Mouse (Mus musculus): Measurements from ENCODE around the gene Runx2. TPM values are rescaled to one million over a fixed set of nuclear protein-coding genes. Genes with fewer than 3 reads are reported as not detected.

Gene Runx2
- polyA plus RNA-seq (2014; fragmentation: Nextera tagmentation; extraction: Ambion mirVana) = 0.52 and 0.53 TPM in 2 replicates

DNA sequence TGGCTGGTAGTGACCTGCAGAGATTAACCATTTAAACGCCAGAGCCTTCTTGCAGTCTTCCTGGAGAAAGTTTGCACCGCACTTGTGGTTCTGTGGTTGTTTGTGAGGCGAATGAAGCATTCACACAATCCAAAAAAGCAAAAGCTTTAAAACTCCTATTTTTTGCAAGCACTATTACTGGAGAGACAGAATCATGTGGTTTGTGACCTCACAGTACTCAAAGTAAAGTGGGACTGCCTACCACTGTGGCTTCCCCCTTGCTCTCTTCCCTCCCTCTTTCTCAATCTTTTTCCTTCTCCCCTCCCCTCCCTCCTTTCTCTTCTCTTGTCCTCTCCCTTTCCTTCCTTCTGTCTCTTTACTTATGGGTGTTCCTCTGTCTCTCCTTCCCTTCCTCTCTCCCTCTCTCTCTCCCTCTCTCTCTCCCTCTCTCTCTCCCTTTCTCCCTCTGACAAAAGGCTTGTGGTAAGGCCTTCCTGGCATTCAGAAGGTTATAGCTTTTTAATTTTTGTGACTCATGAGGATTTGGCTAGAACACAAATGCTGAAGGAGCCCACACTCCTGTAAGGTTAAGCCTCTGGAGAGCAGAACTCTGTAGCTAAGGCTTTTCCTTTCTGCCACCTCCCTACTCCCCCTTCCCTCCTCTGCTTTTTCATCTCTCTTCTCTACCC is at the start of gene Runx2:
TSS of gene Runx2 (minus strand) at position 290 of the 668 bp plus-strand sequence.
- Histone ChIP-seq H3K36me3 (replicated peaks; ENCODE audit: control insufficient read depth, insufficient read depth) (no peaks in the 10 kb centered on the region), H3K4me3 (replicated peaks; ENCODE audit: low read length) (no peak within 1 kb of the TSS), H3K9me3 (ENCODE audit: control insufficient read depth, low read length) (no peaks in the 10 kb centered on the region), H3K27ac (no peak within 1 kb of the TSS), H3K9ac (no peak within 1 kb of the TSS), H3K27me3 (ENCODE audit: control insufficient read depth, insufficient read depth, low read length) (no peaks in the 10 kb centered on the region), H3K4me1 (replicated peaks; ENCODE audit: control insufficient read depth, insufficient read depth, low read length) (0 out of 2 replicates have a peak, but pooled peaks cover 3% of the 10 kb centered on the region), H3K4me2 (replicated peaks) (no peak within 1 kb of the TSS)
- no peak for DNase-seq (ENCODE audit: low spot score)
- ATAC-seq (ENCODE audit: low FRiP score) = no peak
- WGBS = 40% methylated on average over 3 of the region's 3 CpGs

DNA sequence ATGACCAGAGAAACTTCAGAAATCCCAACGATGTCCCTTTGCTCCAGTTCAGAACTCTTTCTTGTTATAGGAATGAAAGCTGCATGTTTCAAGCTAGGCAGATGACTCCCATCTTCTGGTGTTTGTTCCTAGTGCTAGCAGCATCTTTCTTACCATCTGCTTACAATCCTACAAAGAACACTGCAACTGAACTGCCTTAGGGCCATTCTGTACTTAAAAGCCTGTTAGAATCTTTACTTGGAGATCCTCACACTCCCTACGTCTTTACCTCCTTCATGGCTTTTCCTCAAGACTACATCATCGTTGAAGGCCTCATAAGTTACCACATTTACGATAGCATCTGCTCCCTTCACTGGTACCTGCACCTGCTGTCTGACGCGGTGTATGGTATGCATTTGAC is 48.6 kb upstream of the Runx2 start:
- no peak overlapping the region for H3K27ac ChIP-seq
- H3K4me1 ChIP-seq (replicated peaks; ENCODE audit: control insufficient read depth, insufficient read depth, low read length) = no peaks in the 10 kb centered on the region
- no peak for DNase-seq (ENCODE audit: low spot score)
- no peak overlapping the region for H3K4me3 ChIP-seq (replicated peaks; ENCODE audit: low read length)
- WGBS = 97% methylated on average over 6 of the region's 6 CpGs
- no peaks in the 10 kb centered on the region for H3K36me3 ChIP-seq (replicated peaks; ENCODE audit: control insufficient read depth, insufficient read depth)
- no peaks in the 10 kb centered on the region for H3K27me3 ChIP-seq (ENCODE audit: control insufficient read depth, insufficient read depth, low read length)
- no peak overlapping the region for H3K9ac ChIP-seq
- H3K4me2 ChIP-seq (replicated peaks) = no peak overlapping the region
- no peaks in the 10 kb centered on the region for H3K9me3 ChIP-seq (ENCODE audit: control insufficient read depth, low read length)
- no peak for ATAC-seq (ENCODE audit: low FRiP score)

DNA sequence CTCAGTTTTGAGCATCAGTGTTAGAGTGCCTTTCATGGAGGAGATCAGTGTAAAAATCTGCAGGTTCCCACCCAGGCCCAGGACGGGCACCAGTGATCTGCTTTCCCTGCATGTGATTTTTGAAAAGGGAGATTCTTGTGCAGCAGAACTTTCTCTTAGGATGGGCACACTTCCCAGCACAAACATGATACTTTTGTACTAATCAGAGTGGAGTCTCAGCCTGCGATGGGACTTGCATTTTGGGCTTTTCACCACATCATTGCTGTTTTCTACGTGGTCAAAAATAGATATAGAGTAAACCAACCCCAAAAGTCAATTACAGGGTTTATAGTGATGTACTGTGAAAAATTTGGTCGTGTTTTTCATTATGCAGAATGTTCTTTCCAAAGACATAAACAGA is 27.6 kb upstream of the Runx2 start:
- WGBS = 91% methylated on average over 4 of the region's 4 CpGs

DNA sequence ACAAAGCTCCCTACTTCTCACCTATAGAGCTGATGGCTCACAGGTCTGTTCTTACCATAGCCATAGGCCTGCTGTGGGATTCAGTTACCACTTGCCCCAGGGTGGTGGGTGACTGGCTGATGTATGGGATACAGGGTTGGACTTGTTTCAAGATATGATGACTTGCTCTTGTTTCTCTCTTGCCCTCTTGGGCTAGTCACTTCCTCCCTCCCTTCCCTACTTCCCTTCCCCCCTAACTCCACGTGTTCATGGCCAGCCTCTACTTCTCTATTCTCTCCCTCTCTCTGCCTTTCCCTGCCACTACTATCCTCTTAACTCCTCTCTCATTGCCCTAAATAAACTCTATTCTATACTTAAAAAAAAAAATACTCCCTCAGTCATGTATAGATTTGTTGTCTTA is 16.6 kb upstream of the Runx2 start:
- 0 out of 2 replicates have a peak, but pooled peaks cover 3% of the 10 kb centered on the region for H3K9me3 ChIP-seq (ENCODE audit: control insufficient read depth, low read length)
- H3K27ac ChIP-seq = no peak overlapping the region
- no peak for DNase-seq (ENCODE audit: low spot score)
- H3K36me3 ChIP-seq (replicated peaks; ENCODE audit: control insufficient read depth, insufficient read depth) = no peaks in the 10 kb centered on the region
- WGBS = 73% methylated on average over 1 of the region's 1 CpGs
- no peaks in the 10 kb centered on the region for H3K4me1 ChIP-seq (replicated peaks; ENCODE audit: control insufficient read depth, insufficient read depth, low read length)
- H3K27me3 ChIP-seq (ENCODE audit: control insufficient read depth, insufficient read depth, low read length) = no peaks in the 10 kb centered on the region
- no peak for ATAC-seq (ENCODE audit: low FRiP score)
- H3K9ac ChIP-seq = no peak overlapping the region
- H3K4me2 ChIP-seq (replicated peaks) = no peak overlapping the region
- H3K4me3 ChIP-seq (replicated peaks; ENCODE audit: low read length) = no peak overlapping the region

More for the DNA sequence above, 27.6 kb upstream of the Runx2 start:
- Histone ChIP-seq H3K9ac (no peak overlapping the region), H3K27ac (no peak overlapping the region), H3K27me3 (ENCODE audit: control insufficient read depth, insufficient read depth, low read length) (no peaks in the 10 kb centered on the region), H3K9me3 (ENCODE audit: control insufficient read depth, low read length) (no peaks in the 10 kb centered on the region), H3K4me3 (replicated peaks; ENCODE audit: low read length) (no peak overlapping the region), H3K4me1 (replicated peaks; ENCODE audit: control insufficient read depth, insufficient read depth, low read length) (no peaks in the 10 kb centered on the region), H3K36me3 (replicated peaks; ENCODE audit: control insufficient read depth, insufficient read depth) (no peaks in the 10 kb centered on the region), H3K4me2 (replicated peaks) (no peak overlapping the region)
- no peak for ATAC-seq (ENCODE audit: low FRiP score)
- DNase-seq (ENCODE audit: low spot score) = no peak

DNA sequence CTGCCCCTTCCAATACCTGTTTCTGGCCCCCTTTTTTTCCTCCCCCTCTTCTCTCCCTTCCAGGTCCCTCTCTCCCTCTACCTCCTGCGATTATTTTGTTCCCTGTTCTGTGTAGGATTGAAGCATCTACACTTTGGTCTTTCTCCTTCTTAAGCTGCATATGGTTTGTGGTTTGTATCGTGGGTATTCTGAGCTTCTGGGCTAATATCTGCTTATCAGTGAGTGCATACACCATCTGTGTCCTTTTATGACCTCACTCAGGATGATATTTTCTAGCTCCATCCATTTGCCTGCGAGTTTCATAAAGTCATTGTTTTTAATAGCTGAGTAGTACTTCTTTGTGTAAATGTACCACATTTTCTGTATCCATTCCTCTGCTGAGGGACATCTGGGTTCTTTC is 15.0 kb upstream of the Runx2 start:
- H3K9me3 ChIP-seq (ENCODE audit: control insufficient read depth, low read length) = 0 out of 2 replicates have a peak, but pooled peaks cover 3% of the 10 kb centered on the region
- WGBS = 87% methylated on average over 3 of the region's 3 CpGs
- H3K27me3 ChIP-seq (ENCODE audit: control insufficient read depth, insufficient read depth, low read length) = no peaks in the 10 kb centered on the region
- H3K36me3 ChIP-seq (replicated peaks; ENCODE audit: control insufficient read depth, insufficient read depth) = no peaks in the 10 kb centered on the region
- H3K4me2 ChIP-seq (replicated peaks) = no peak overlapping the region
- no peak overlapping the region for H3K4me3 ChIP-seq (replicated peaks; ENCODE audit: low read length)
- DNase-seq (ENCODE audit: low spot score) (no peak), ATAC-seq (ENCODE audit: low FRiP score) (no peak)
- no peak overlapping the region for H3K9ac ChIP-seq
- H3K27ac ChIP-seq = no peak overlapping the region
- H3K4me1 ChIP-seq (replicated peaks; ENCODE audit: control insufficient read depth, insufficient read depth, low read length) = no peaks in the 10 kb centered on the region

DNA sequence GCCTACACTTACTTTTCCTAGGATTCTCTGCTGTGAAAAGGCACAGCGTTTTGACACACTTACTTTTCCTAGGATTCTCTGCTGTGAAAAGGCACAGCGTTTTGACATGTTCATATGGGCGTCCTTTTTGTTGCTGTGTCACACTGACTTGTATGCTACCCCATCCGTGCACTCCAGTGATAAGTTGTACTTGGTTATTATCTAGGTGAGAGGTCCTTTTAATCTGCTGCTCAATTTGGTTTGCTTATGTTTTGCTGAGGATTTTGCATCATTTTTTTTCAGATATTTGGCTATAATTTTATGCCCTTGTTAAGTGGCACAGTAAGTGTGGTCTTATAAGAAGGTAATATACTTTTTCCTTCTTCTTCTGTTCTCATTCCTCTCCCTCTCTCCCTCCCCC is 13.4 kb upstream of the Runx2 start:
- DNase-seq (ENCODE audit: low spot score) (no peak), ATAC-seq (ENCODE audit: low FRiP score) (no peak)
- 86% methylated on average over 4 of the region's 4 CpGs for WGBS
- no peak overlapping the region for H3K9ac ChIP-seq
- H3K4me2 ChIP-seq (replicated peaks) = no peak overlapping the region
- no peaks in the 10 kb centered on the region for H3K4me1 ChIP-seq (replicated peaks; ENCODE audit: control insufficient read depth, insufficient read depth, low read length)
- 0 out of 2 replicates have a peak, but pooled peaks cover 3% of the 10 kb centered on the region for H3K9me3 ChIP-seq (ENCODE audit: control insufficient read depth, low read length)
- H3K27ac ChIP-seq = no peak overlapping the region
- H3K27me3 ChIP-seq (ENCODE audit: control insufficient read depth, insufficient read depth, low read length) = no peaks in the 10 kb centered on the region
- no peaks in the 10 kb centered on the region for H3K36me3 ChIP-seq (replicated peaks; ENCODE audit: control insufficient read depth, insufficient read depth)
- no peak overlapping the region for H3K4me3 ChIP-seq (replicated peaks; ENCODE audit: low read length)

DNA sequence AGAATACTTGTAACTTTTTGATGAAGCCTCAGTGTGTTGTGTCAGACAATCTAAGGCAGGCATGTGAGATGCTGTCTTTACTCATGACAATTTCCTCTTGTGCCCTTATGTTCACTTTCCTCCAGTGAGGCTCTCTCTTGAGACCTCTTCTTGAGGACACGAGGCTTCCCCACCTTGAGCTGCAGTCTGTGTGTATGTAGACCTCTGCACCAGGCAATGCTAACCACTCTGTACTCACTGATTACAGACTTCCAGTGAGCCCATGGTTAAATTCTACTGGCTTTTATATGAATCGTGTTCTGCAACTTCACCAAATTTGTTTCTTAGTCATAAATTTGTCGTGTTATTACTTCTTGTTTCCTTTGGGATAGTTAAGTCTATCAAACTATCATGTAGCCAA is 12.5 kb upstream of the Runx2 start:
- Histone ChIP-seq H3K27me3 (ENCODE audit: control insufficient read depth, insufficient read depth, low read length) (no peaks in the 10 kb centered on the region), H3K4me2 (replicated peaks) (no peak overlapping the region), H3K4me1 (replicated peaks; ENCODE audit: control insufficient read depth, insufficient read depth, low read length) (no peaks in the 10 kb centered on the region), H3K4me3 (replicated peaks; ENCODE audit: low read length) (no peak overlapping the region), H3K27ac (no peak overlapping the region), H3K9ac (no peak overlapping the region), H3K36me3 (replicated peaks; ENCODE audit: control insufficient read depth, insufficient read depth) (no peaks in the 10 kb centered on the region), H3K9me3 (ENCODE audit: control insufficient read depth, low read length) (0 out of 2 replicates have a peak, but pooled peaks cover 3% of the 10 kb centered on the region)
- DNase-seq (ENCODE audit: low spot score) (no peak), ATAC-seq (ENCODE audit: low FRiP score) (no peak)
- WGBS = 92% methylated on average over 3 of the region's 3 CpGs

DNA sequence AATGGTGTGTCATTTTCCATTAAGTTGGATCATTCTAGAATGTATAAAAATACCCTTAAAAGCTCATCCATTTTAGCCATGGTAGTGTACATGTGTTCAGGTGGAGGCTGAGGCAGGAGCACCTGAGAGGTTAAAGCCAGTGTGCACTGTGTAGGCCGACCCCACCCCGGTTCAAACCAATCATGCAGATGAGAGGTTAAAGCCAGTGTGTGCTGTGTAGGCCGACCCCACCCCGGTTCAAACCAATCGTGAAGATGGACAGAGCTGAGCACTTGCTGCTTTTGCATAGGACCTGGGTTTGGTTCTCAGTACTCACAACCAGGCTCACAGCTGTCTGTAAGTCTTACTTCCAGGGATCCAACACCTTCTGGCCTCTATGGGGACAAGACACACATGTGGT is 7.3 kb upstream of the Runx2 start:
- no peak overlapping the region for H3K9ac ChIP-seq
- 95% methylated on average over 5 of the region's 5 CpGs for WGBS
- H3K4me3 ChIP-seq (replicated peaks; ENCODE audit: low read length) = no peak overlapping the region
- no peaks in the 10 kb centered on the region for H3K4me1 ChIP-seq (replicated peaks; ENCODE audit: control insufficient read depth, insufficient read depth, low read length)
- H3K4me2 ChIP-seq (replicated peaks) = no peak overlapping the region
- H3K36me3 ChIP-seq (replicated peaks; ENCODE audit: control insufficient read depth, insufficient read depth) = no peaks in the 10 kb centered on the region
- no peaks in the 10 kb centered on the region for H3K9me3 ChIP-seq (ENCODE audit: control insufficient read depth, low read length)
- ATAC-seq (ENCODE audit: low FRiP score) (no peak), DNase-seq (ENCODE audit: low spot score) (no peak)
- no peak overlapping the region for H3K27ac ChIP-seq
- H3K27me3 ChIP-seq (ENCODE audit: control insufficient read depth, insufficient read depth, low read length) = no peaks in the 10 kb centered on the region

DNA sequence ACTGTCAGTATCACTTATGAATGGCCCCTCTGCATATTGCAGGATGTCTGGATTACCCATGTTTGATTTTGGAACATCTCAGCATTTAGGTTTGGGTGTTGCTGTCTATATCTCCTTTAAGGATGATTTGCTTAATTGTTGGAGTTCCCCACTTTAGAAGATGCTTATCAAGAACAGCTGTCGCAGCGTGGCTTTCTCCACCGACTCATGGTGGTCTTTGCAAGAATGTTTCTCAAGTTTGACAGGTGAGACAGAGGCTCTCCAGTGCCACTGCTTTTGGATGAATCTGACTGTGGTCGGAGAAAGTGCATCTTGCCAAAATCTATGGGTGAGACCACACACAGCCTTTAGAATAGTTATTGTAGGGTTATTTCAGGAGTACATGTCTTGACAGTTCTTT is 5.2 kb upstream of the Runx2 start:
- no peak overlapping the region for H3K4me2 ChIP-seq (replicated peaks)
- ATAC-seq (ENCODE audit: low FRiP score) (no peak), DNase-seq (ENCODE audit: low spot score) (no peak)
- H3K36me3 ChIP-seq (replicated peaks; ENCODE audit: control insufficient read depth, insufficient read depth) = no peaks in the 10 kb centered on the region
- no peak overlapping the region for H3K4me3 ChIP-seq (replicated peaks; ENCODE audit: low read length)
- no peak overlapping the region for H3K27ac ChIP-seq
- no peaks in the 10 kb centered on the region for H3K4me1 ChIP-seq (replicated peaks; ENCODE audit: control insufficient read depth, insufficient read depth, low read length)
- no peak overlapping the region for H3K9ac ChIP-seq
- H3K27me3 ChIP-seq (ENCODE audit: control insufficient read depth, insufficient read depth, low read length) = no peaks in the 10 kb centered on the region
- WGBS = 63% methylated on average over 4 of the region's 4 CpGs
- H3K9me3 ChIP-seq (ENCODE audit: control insufficient read depth, low read length) = no peaks in the 10 kb centered on the region

DNA sequence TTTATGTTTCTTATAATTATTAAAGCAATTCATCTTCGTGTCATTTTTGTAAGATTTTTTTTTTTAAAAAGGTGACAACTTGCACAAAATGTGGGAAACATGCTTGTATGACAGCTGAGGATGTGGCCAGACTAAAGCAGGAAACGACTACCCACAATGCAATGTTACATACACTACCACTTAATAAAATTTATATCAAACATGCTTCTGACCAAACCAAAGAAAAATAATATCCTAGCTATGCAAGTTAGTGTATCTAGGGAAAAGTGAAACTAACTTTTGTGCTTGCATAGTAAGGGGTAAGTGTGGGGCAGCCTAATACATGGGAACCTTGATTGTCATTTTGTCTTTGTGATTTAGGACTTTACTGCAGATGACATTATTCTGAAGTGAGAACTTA is 4.2 kb upstream of the Runx2 start:
- Histone ChIP-seq H3K27me3 (ENCODE audit: control insufficient read depth, insufficient read depth, low read length) (no peaks in the 10 kb centered on the region), H3K27ac (no peak overlapping the region), H3K4me3 (replicated peaks; ENCODE audit: low read length) (no peak overlapping the region), H3K4me1 (replicated peaks; ENCODE audit: control insufficient read depth, insufficient read depth, low read length) (0 out of 2 replicates have a peak, but pooled peaks cover 2% of the 10 kb centered on the region), H3K4me2 (replicated peaks) (no peak overlapping the region), H3K36me3 (replicated peaks; ENCODE audit: control insufficient read depth, insufficient read depth) (no peaks in the 10 kb centered on the region), H3K9me3 (ENCODE audit: control insufficient read depth, low read length) (no peaks in the 10 kb centered on the region), H3K9ac (no peak overlapping the region)
- ATAC-seq (ENCODE audit: low FRiP score) (no peak), DNase-seq (ENCODE audit: low spot score) (no peak)
- 87% methylated on average over 2 of the region's 2 CpGs for WGBS
